Mouse (Mus musculus): ENCODE data around the gene Zfp113. TPM values are rescaled to one million over a fixed set of nuclear protein-coding genes. Genes with fewer than 3 reads are reported as not detected.

Gene Zfp113
- polyA plus RNA-seq, 1 experiment from 2014 or later = 16.4 TPM

DNA sequence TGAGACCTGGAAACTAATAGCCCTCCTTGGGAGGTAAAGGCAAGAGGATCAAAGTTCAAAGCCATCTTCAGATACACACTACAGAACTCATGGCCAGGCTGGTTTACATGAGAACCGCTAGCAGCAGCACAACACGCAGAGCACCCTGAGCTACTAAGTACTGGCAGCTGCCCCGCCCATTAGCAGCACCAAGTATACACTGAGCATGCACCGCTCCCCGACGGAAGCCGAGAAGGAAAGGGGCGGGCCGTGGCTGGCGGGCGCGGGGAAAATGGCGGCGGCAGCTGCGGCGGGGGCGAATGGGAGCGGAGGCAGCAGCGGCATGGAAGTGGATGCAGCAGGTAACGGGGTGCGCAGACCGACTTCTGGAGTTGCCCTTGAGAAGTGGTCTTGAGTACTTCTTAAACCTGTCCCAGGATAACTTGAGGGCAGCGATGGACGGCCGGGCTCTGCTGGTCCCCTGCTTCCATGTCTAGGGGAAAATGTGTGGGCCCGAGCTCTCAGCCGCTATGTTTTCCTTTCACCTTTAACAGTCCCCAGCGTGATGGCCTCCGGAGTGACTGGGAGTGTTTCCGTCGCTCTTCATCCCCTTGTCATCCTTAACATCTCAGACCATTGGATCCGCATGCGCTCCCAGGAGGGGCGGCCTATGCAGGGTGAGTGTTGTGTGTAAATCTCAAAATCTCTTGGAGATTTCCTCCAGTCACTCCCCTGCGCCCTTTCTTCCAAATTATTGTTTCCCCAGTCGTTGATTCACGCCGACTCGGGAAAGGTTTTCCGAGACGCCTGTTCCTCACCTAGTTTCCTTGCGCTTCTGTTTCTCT lies 5.5 kb upstream of the Zfp113 start, which contains the start of gene Cops6:
Cops6 (plus strand) TSS at position 230 of the 824 bp plus-strand sequence.
- H3K4me1 ChIP-seq (ENCODE audit: control insufficient read depth, insufficient read depth, low read length) = no peaks in the 10 kb centered on the region
- ATAC-seq (replicated peaks; ENCODE audit: insufficient number of reproducible peaks, low FRiP score, low TSS enrichment, low read depth) (peak; percentile 96), DNase-seq (ENCODE audit: low spot score) (peak; percentile 96)

GRCm38 (mm10) chr5:138160224-138160762 lies 4.7 kb upstream of the Zfp113 start:
- ATAC-seq (replicated peaks; ENCODE audit: insufficient number of reproducible peaks, low FRiP score, low TSS enrichment, low read depth) = no peak
- no peak overlapping the region for H3K27ac ChIP-seq (replicated peaks; ENCODE audit: low read depth, low read length)

More for the DNA sequence above, 5.5 kb upstream of the Zfp113 start, which contains the start of gene Cops6:
- Histone ChIP-seq H3K4me2 (ENCODE audit: low read depth, low read length) (peak within 1 kb of the TSS; percentile 47), H3K4me3 (ENCODE audit: low read depth, low read length) (peak within 1 kb of the TSS; percentile 71), H3K9ac (replicated peaks; ENCODE audit: low read length) (peak within 1 kb of the TSS; percentile 84), H3K9me3 (replicated peaks; ENCODE audit: control insufficient read depth, low read length) (no peaks in the 10 kb centered on the region), H3K27ac (replicated peaks; ENCODE audit: low read depth, low read length) (peak within 1 kb of the TSS; percentile 22; the same call in 1 of the 2 replicates), H3K27me3 (ENCODE audit: control insufficient read depth, insufficient read depth, low read length) (no peaks in the 10 kb centered on the region), H3K36me3 (replicated peaks; ENCODE audit: control insufficient read depth, insufficient read depth, low read depth, low read length) (peaks cover 12% of the 10 kb centered on the region)
- 1% methylated on average over 42 of the region's 42 CpGs for WGBS

GRCm38 (mm10) chr5:138154390-138154789 lies 1.2 kb downstream of the Zfp113 start:
- DNase-seq (ENCODE audit: low spot score) = no peak
- Histone ChIP-seq H3K4me2 (ENCODE audit: low read depth, low read length) (peak overlapping the region; percentile 45), H3K4me1 (ENCODE audit: control insufficient read depth, insufficient read depth, low read length) (no peaks in the 10 kb centered on the region), H3K27ac (replicated peaks; ENCODE audit: low read depth, low read length) (no peak overlapping the region), H3K9me3 (replicated peaks; ENCODE audit: control insufficient read depth, low read length) (no peaks in the 10 kb centered on the region), H3K36me3 (replicated peaks; ENCODE audit: control insufficient read depth, insufficient read depth, low read depth, low read length) (peaks cover 9% of the 10 kb centered on the region), H3K9ac (replicated peaks; ENCODE audit: low read length) (no peak overlapping the region; the same call in 1 of the 2 replicates), H3K27me3 (ENCODE audit: control insufficient read depth, insufficient read depth, low read length) (no peaks in the 10 kb centered on the region), H3K4me3 (ENCODE audit: low read depth, low read length) (peak overlapping the region; percentile 79)
- ATAC-seq (replicated peaks; ENCODE audit: insufficient number of reproducible peaks, low FRiP score, low TSS enrichment, low read depth) = no peak
- 84% methylated on average over 3 of the region's 3 CpGs for WGBS

More at GRCm38 (mm10) chr5:138160224-138160762, 4.7 kb upstream of the Zfp113 start:
- Histone ChIP-seq H3K9me3 (replicated peaks; ENCODE audit: control insufficient read depth, low read length) (no peaks in the 10 kb centered on the region), H3K4me3 (ENCODE audit: low read depth, low read length) (peak overlapping the region; percentile 71), H3K9ac (replicated peaks; ENCODE audit: low read length) (peak overlapping the region; percentile 84), H3K36me3 (replicated peaks; ENCODE audit: control insufficient read depth, insufficient read depth, low read depth, low read length) (peaks cover 8% of the 10 kb centered on the region), H3K4me1 (ENCODE audit: control insufficient read depth, insufficient read depth, low read length) (no peaks in the 10 kb centered on the region), H3K27me3 (ENCODE audit: control insufficient read depth, insufficient read depth, low read length) (no peaks in the 10 kb centered on the region), H3K4me2 (ENCODE audit: low read depth, low read length) (peak overlapping the region; percentile 47)
- DNase-seq (ENCODE audit: low spot score) = no peak
- WGBS = 67% methylated on average over 7 of the region's 7 CpGs

DNA sequence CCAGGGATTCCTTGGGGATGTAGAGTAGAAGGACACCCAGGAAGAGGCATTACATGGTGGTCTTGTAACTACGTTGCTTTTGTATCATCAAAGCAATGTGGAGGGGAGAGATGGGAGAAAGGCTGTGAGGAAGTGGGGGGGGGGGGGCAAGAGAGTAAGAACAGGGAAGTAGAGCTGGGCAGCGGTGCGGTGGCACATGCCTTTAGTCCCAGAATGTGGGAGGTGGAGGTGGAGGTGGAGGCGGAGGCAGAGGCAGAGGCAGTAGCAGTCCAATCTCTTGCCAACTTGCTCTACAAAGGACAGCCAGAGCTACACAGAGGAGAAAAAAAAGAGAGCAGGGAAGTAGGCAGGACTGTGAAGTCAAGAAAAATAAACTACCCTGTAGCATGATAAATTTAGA lies 17.0 kb downstream of the Zfp113 start:
- no peaks in the 10 kb centered on the region for H3K27me3 ChIP-seq (ENCODE audit: control insufficient read depth, insufficient read depth, low read length)
- H3K9ac ChIP-seq (replicated peaks; ENCODE audit: low read length) = no peak overlapping the region
- no peak overlapping the region for H3K4me3 ChIP-seq (ENCODE audit: low read depth, low read length)
- no peak overlapping the region for H3K27ac ChIP-seq (replicated peaks; ENCODE audit: low read depth, low read length)
- H3K36me3 ChIP-seq (replicated peaks; ENCODE audit: control insufficient read depth, insufficient read depth, low read depth, low read length) = peaks cover 9% of the 10 kb centered on the region
- ATAC-seq (replicated peaks; ENCODE audit: insufficient number of reproducible peaks, low FRiP score, low TSS enrichment, low read depth) (no peak), DNase-seq (ENCODE audit: low spot score) (no peak)
- no peaks in the 10 kb centered on the region for H3K9me3 ChIP-seq (replicated peaks; ENCODE audit: control insufficient read depth, low read length)
- 79% methylated on average over 4 of the region's 4 CpGs for WGBS
- H3K4me2 ChIP-seq (ENCODE audit: low read depth, low read length) = no peak overlapping the region
- no peaks in the 10 kb centered on the region for H3K4me1 ChIP-seq (ENCODE audit: control insufficient read depth, insufficient read depth, low read length)

DNA sequence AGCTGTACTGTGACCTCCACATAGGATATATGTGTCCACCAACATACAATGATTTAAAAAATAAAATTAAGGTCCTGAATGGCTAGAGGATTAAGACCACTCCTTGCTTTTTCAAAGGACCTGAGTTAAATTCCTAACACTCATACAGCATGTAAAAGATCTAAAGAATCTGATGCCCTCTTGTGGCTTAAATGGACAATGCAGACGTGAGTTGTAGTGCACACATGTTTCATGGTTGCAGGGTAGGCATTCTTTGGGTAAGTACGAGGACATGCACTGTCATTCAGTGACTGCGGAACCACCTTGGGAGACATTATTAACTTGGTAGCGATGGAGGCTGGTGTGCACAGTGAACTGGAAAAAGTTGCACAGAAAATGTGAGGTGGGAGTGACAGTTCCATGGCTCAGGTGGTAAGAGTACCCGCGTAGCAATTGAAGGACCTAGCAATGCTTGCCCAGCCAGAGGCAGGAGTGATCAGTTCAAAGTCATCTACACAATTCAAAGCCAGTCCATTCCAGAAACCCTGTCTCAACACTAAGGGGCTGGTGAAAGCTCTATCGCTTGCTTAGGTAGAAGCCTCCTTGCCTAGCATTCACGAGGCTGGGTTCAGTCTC lies 17.5 kb downstream of the Zfp113 start:
- DNase-seq (ENCODE audit: low spot score) = peak; percentile 83
- ATAC-seq (replicated peaks; ENCODE audit: insufficient number of reproducible peaks, low FRiP score, low TSS enrichment, low read depth) = peak; percentile 44; the same call in 1 of the 2 replicates
- H3K4me1 ChIP-seq (ENCODE audit: control insufficient read depth, insufficient read depth, low read length) = no peaks in the 10 kb centered on the region
- no peak overlapping the region for H3K9ac ChIP-seq (replicated peaks; ENCODE audit: low read length)
- H3K36me3 ChIP-seq (replicated peaks; ENCODE audit: control insufficient read depth, insufficient read depth, low read depth, low read length) = peaks cover 13% of the 10 kb centered on the region
- 59% methylated on average over 8 of the region's 8 CpGs for WGBS
- H3K27ac ChIP-seq (replicated peaks; ENCODE audit: low read depth, low read length) = no peak overlapping the region
- H3K4me3 ChIP-seq (ENCODE audit: low read depth, low read length) = no peak overlapping the region
- no peak overlapping the region for H3K4me2 ChIP-seq (ENCODE audit: low read depth, low read length)
- H3K27me3 ChIP-seq (ENCODE audit: control insufficient read depth, insufficient read depth, low read length) = no peaks in the 10 kb centered on the region
- H3K9me3 ChIP-seq (replicated peaks; ENCODE audit: control insufficient read depth, low read length) = no peaks in the 10 kb centered on the region

- Histone ChIP-seq H3K36me3 (replicated peaks; ENCODE audit: control insufficient read depth, insufficient read depth, low read depth, low read length) (peaks cover 19% of the 10 kb centered on the region), H3K4me3 (ENCODE audit: low read depth, low read length) (no peak overlapping the region), H3K9me3 (replicated peaks; ENCODE audit: control insufficient read depth, low read length) (no peaks in the 10 kb centered on the region), H3K9ac (replicated peaks; ENCODE audit: low read length) (no peak overlapping the region), H3K27me3 (ENCODE audit: control insufficient read depth, insufficient read depth, low read length) (no peaks in the 10 kb centered on the region), H3K27ac (replicated peaks; ENCODE audit: low read depth, low read length) (no peak overlapping the region), H3K4me2 (ENCODE audit: low read depth, low read length) (no peak overlapping the region), H3K4me1 (ENCODE audit: control insufficient read depth, insufficient read depth, low read length) (no peaks in the 10 kb centered on the region)
- DNase-seq (ENCODE audit: low spot score) (no peak), ATAC-seq (replicated peaks; ENCODE audit: insufficient number of reproducible peaks, low FRiP score, low TSS enrichment, low read depth) (no peak)
- WGBS = 87% methylated on average over 4 of the region's 4 CpGs
Observed at GRCm38 (mm10) chr5:138137257-138137656, 18.3 kb downstream of the Zfp113 start.

GRCm38 (mm10) chr5:138132425-138133064 lies 23.0 kb downstream of the Zfp113 start:
- no peaks in the 10 kb centered on the region for H3K27me3 ChIP-seq (ENCODE audit: control insufficient read depth, insufficient read depth, low read length)
- H3K4me3 ChIP-seq (ENCODE audit: low read depth, low read length) = no peak overlapping the region
- no peaks in the 10 kb centered on the region for H3K4me1 ChIP-seq (ENCODE audit: control insufficient read depth, insufficient read depth, low read length)
- WGBS = 90% methylated on average over 5 of the region's 5 CpGs
- H3K9ac ChIP-seq (replicated peaks; ENCODE audit: low read length) = no peak overlapping the region
- H3K27ac ChIP-seq (replicated peaks; ENCODE audit: low read depth, low read length) = no peak overlapping the region
- H3K36me3 ChIP-seq (replicated peaks; ENCODE audit: control insufficient read depth, insufficient read depth, low read depth, low read length) = peaks cover 27% of the 10 kb centered on the region
- H3K4me2 ChIP-seq (ENCODE audit: low read depth, low read length) = no peak overlapping the region
- DNase-seq (ENCODE audit: low spot score) = no peak
- no peaks in the 10 kb centered on the region for H3K9me3 ChIP-seq (replicated peaks; ENCODE audit: control insufficient read depth, low read length)
- ATAC-seq (replicated peaks; ENCODE audit: insufficient number of reproducible peaks, low FRiP score, low TSS enrichment, low read depth) = no peak
